Mouse (Mus musculus) cerebellum, postnatal 25 days (tissue): Measurements from ENCODE around the gene Fam221b.

Source experiments
- DNase-seq, 2 experiments: peaks; one replicate each; pipeline ENCODE4 v3.0.0; 2021; ENCODE audit warnings: mixed read lengths in 2 of 2

The Fam221b gene

GRCm38 (mm10) chr4:43612534-43612933 lies 56.4 kb downstream of the Fam221b start:
- no peak for DNase-seq
